In the genomic region with DNA sequence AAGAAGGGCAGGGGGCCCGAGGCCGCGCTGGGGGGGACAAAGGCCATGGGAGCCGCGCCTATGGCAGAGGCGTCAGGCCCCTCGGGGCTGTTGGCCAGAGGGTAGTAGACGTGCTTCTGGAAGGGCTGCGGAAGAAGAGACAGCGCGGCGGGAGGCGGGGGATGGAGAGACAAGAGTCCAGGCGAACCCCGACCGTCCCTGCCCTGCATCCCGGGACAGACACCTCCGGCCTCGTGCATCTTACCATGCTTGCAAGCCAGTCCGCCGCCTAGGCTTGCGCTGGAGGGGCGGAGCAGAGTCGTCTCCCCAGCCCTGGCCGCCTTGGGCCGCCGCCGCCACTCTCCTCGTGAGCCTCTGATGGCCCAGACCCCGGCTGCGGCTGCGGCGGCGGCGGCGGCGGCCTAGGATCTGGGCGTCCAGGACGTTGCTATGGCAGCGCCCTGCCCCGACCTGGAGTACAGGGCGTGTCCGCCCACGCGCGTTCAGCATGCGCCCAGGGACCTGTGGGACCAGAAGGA, we compare ENCODE assay signal across 8 mouse cellular contexts. TPM values are rescaled to one million over a fixed set of nuclear protein-coding genes. Genes with fewer than 3 reads are reported as not detected.
DNase-seq lines count a peak whose midpoint lies in the region; ATAC-seq and TF ChIP-seq lines count a peak whose summit lies in the region.

No protein-coding gene starts in this region.

- no peak for TF ChIP-seq CTCF in gastrocnemius, adult 2 months (IDR thresholded peaks at IDR 0.05)
- no peak for TF ChIP-seq CTCF in liver, embryonic 14.5 days (IDR thresholded peaks at IDR 0.05; ENCODE audit: low read depth)

- H3K27me3 ChIP-seq in embryonic facial prominence, embryonic 10.5 days (replicated peaks; ENCODE audit: low read depth, poor library complexity, severe bottlenecking), result peaks cover 40% of the 10 kb centered on the region
- H3K27me3 ChIP-seq in hindbrain, embryonic 12.5 days, result peaks cover 5% of the 10 kb centered on the region
- H3K27me3 ChIP-seq in liver, embryonic 14.5 days (ENCODE audit: control insufficient read depth, insufficient read depth, low read length), result peaks cover 61% of the 10 kb centered on the region
- H3K27me3 ChIP-seq in neural tube, embryonic 13.5 days, result 0 out of 2 replicates have a peak, but pooled peaks cover 8% of the 10 kb centered on the region

- intact Hi-C loops in gastrocnemius, adult 2 months (cut with DNase I), result no loop called here

- DNase-seq in gastrocnemius, adult 2 months, result peak; percentile 41
- no peak for DNase-seq in gastrocnemius, adult 8-10 months (ENCODE audit: low spot score in 2 of 2)
- DNase-seq in ES-CJ7 (ENCODE audit: low read depth, low spot score), result peak; percentile 28
- DNase-seq in embryonic facial prominence, embryonic 10.5 days (ENCODE audit: low spot score), result peak; percentile 80
- DNase-seq in liver, embryonic 14.5 days (ENCODE audit: low read depth in 3 of 3, low spot score in 3 of 3), result no peak

- peak overlapping the region; percentile 65 for H3K4me2 ChIP-seq in hindbrain, embryonic 12.5 days (replicated peaks)
- H3K4me2 ChIP-seq in liver, embryonic 14.5 days (ENCODE audit: low read depth), result peak overlapping the region; percentile 46
- peak overlapping the region; percentile 96 for H3K4me2 ChIP-seq in neural tube, embryonic 13.5 days

- peak; percentile 36 for ATAC-seq in hindbrain, embryonic 12.5 days (ENCODE audit: low FRiP score)
- no peak for ATAC-seq in liver, embryonic 14.5 days (ENCODE audit: insufficient read depth)
- 0 out of 2 replicates have a peak, but pooled peaks have one; percentile 3 for ATAC-seq in neural tube, embryonic 13.5 days (ENCODE audit: low read depth)
- ATAC-seq in erythroid progenitor cell, adult 5-6 weeks (replicated peaks; ENCODE audit: low FRiP score, poor library complexity, severe bottlenecking), result no peak

- WGBS in embryonic facial prominence, embryonic 10.5 days, result under 1% methylated on average over 47 of the region's 47 CpGs
- WGBS in hindbrain, embryonic 12.5 days, result 1% methylated on average over 41 of the region's 47 CpGs
- under 1% methylated on average over 42 of the region's 47 CpGs for WGBS in liver, embryonic 14.5 days (ENCODE audit: insufficient replicate concordance)
- WGBS in neural tube, embryonic 13.5 days, result 2% methylated on average over 33 of the region's 47 CpGs

- peaks cover 44% of the 10 kb centered on the region for H3K36me3 ChIP-seq in embryonic facial prominence, embryonic 10.5 days (replicated peaks)
- H3K36me3 ChIP-seq in hindbrain, embryonic 12.5 days, result peaks cover 12% of the 10 kb centered on the region; the same call in 1 of the 2 replicates
- no peaks in the 10 kb centered on the region for H3K36me3 ChIP-seq in liver, embryonic 14.5 days (replicated peaks; ENCODE audit: control insufficient read depth, insufficient read depth, low read depth)
- H3K36me3 ChIP-seq in neural tube, embryonic 13.5 days, result peaks cover 15% of the 10 kb centered on the region

- no peak overlapping the region for H3K27ac ChIP-seq in gastrocnemius, adult 2 months
- peak overlapping the region; percentile 65 for H3K27ac ChIP-seq in embryonic facial prominence, embryonic 10.5 days (replicated peaks)
- H3K27ac ChIP-seq in hindbrain, embryonic 12.5 days, result no peak overlapping the region
- no peak overlapping the region for H3K27ac ChIP-seq in liver, embryonic 14.5 days
- H3K27ac ChIP-seq in neural tube, embryonic 13.5 days (replicated peaks), result no peak overlapping the region

- peaks cover 43% of the 10 kb centered on the region for H3K4me1 ChIP-seq in embryonic facial prominence, embryonic 10.5 days
- peaks cover 41% of the 10 kb centered on the region for H3K4me1 ChIP-seq in hindbrain, embryonic 12.5 days
- no peaks in the 10 kb centered on the region for H3K4me1 ChIP-seq in liver, embryonic 14.5 days (replicated peaks; ENCODE audit: control insufficient read depth in 2 of 2, insufficient read depth in 2 of 2, low read length in 1 of 2)
- peaks cover 56% of the 10 kb centered on the region for H3K4me1 ChIP-seq in neural tube, embryonic 13.5 days (replicated peaks)

- H3K4me3 ChIP-seq in gastrocnemius, adult 2 months, result peak overlapping the region; percentile 56
- peak overlapping the region; percentile 71 for H3K4me3 ChIP-seq in embryonic facial prominence, embryonic 10.5 days
- peak overlapping the region; percentile 36 for H3K4me3 ChIP-seq in hindbrain, embryonic 12.5 days
- peak overlapping the region in 1 of 2 experiments; percentile 23; a peak in 2 of 4 replicates for H3K4me3 ChIP-seq in liver, embryonic 14.5 days (ENCODE audit: insufficient read depth in 1 of 2, low read depth in 2 of 2, low read length in 2 of 2)
- H3K4me3 ChIP-seq in neural tube, embryonic 13.5 days, result peak overlapping the region; percentile 79

- peak overlapping the region; percentile 56 for H3K9ac ChIP-seq in hindbrain, embryonic 12.5 days
- H3K9ac ChIP-seq in liver, embryonic 14.5 days (replicated peaks), result no peak overlapping the region
- H3K9ac ChIP-seq in neural tube, embryonic 13.5 days, result peak overlapping the region; percentile 77

- H3K9me3 ChIP-seq in embryonic facial prominence, embryonic 10.5 days, result no peaks in the 10 kb centered on the region
- H3K9me3 ChIP-seq in hindbrain, embryonic 12.5 days (replicated peaks), result no peaks in the 10 kb centered on the region
- H3K9me3 ChIP-seq in liver, embryonic 14.5 days (ENCODE audit: control insufficient read depth, low read length), result no peaks in the 10 kb centered on the region
- H3K9me3 ChIP-seq in neural tube, embryonic 13.5 days, result no peaks in the 10 kb centered on the region

- no peak for TF ChIP-seq EP300 in liver, embryonic 14.5 days (IDR thresholded peaks at IDR 0.05; ENCODE audit: low read depth)

RNA-seq across cellular contexts. Expression of gene Dzip1, which starts 2.5 kb away (rescaled TPM):
- 1 to 10 TPM; 1.6 to 2.6 TPM for total RNA-seq in gastrocnemius, adult 2 months (2021)
- total RNA-seq in gastrocnemius, adult 8-10 months (2022), result 1 to 10 TPM; 1.4 to 1.7 (median 1.6) TPM
- polyA plus RNA-seq in embryonic facial prominence, embryonic 10.5 days (2016; fragmentation: Nextera tagmentation; extraction: Ambion mirVana), result 23.3 and 25.5 TPM in 2 replicates
- polyA plus RNA-seq in hindbrain, embryonic 12.5 days (2016; fragmentation: Nextera tagmentation; extraction: Ambion mirVana), result 46.3 and 47.0 TPM in 2 replicates
- 1.0 and 1.5 TPM in 2 replicates for polyA plus RNA-seq in liver, embryonic 14.5 days (2012; rRNA removed)
- 1.4 and 1.9 TPM in 2 replicates for polyA plus RNA-seq in liver, embryonic 14.5 days (2014; fragmentation: Nextera tagmentation; extraction: Ambion mirVana)
- 53.2 and 57.0 TPM in 2 replicates for polyA plus RNA-seq in neural tube, embryonic 13.5 days (2015; fragmentation: Nextera tagmentation; extraction: Ambion mirVana)
- 1.8 TPM in 1 of 2 replicates, not detected in the other for total RNA-seq in erythroid progenitor cell, adult 5-6 weeks (2015; ENCODE audit: low replicate concordance)
- total RNA-seq in erythroid progenitor cell, adult 5-6 weeks (2017; ENCODE audit: low replicate concordance), result 0.61 TPM in 1 of 2 replicates, not detected in the other

RNA-seq across cellular contexts. Expression of gene Dnajc3, which starts 15.1 kb away (rescaled TPM):
- total RNA-seq in gastrocnemius, adult 2 months (2021), result 10 to 100 TPM; 18.3 to 25.0 TPM
- 10 to 100 TPM; 15.9 to 21.0 (median 19.1) TPM for total RNA-seq in gastrocnemius, adult 8-10 months (2022)
- 32.8 and 36.4 TPM in 2 replicates for polyA plus RNA-seq in embryonic facial prominence, embryonic 10.5 days (2016; fragmentation: Nextera tagmentation; extraction: Ambion mirVana)
- 33.3 and 33.5 TPM in 2 replicates for polyA plus RNA-seq in hindbrain, embryonic 12.5 days (2016; fragmentation: Nextera tagmentation; extraction: Ambion mirVana)
- 8.0 and 12.7 TPM in 2 replicates for polyA plus RNA-seq in liver, embryonic 14.5 days (2012; rRNA removed)
- 28.3 and 29.7 TPM in 2 replicates for polyA plus RNA-seq in liver, embryonic 14.5 days (2014; fragmentation: Nextera tagmentation; extraction: Ambion mirVana)
- 21.8 and 27.7 TPM in 2 replicates for polyA plus RNA-seq in neural tube, embryonic 13.5 days (2015; fragmentation: Nextera tagmentation; extraction: Ambion mirVana)
- total RNA-seq in erythroid progenitor cell, adult 5-6 weeks (2015; ENCODE audit: low replicate concordance), result 20.5 and 32.7 TPM in 2 replicates
- 27.8 and 51.5 TPM in 2 replicates for total RNA-seq in erythroid progenitor cell, adult 5-6 weeks (2017; ENCODE audit: low replicate concordance)

Comparison
In these comparisons a context has a peak if more than half of its experiments do, and no peak if none do; other contexts are left out.
1. DNase-seq: peak in gastrocnemius, adult 2 months (single experiment), ES-CJ7 (single experiment) and embryonic facial prominence, embryonic 10.5 days (single experiment); none in gastrocnemius, adult 8-10 months (0 of 2) and liver, embryonic 14.5 days (0 of 3).
2. ATAC-seq: peak in hindbrain, embryonic 12.5 days (single experiment) and neural tube, embryonic 13.5 days (single experiment); none in liver, embryonic 14.5 days (single experiment) and erythroid progenitor cell, adult 5-6 weeks (single experiment).
3. H3K4me2 ChIP-seq: peak in every context shown above with its lines; median percentile 96 in neural tube, embryonic 13.5 days; 65 in hindbrain, embryonic 12.5 days; 46 in liver, embryonic 14.5 days.